Mouse (Mus musculus) heart, embryonic 10.5 days (tissue): Measurements from ENCODE around the gene Rhbdf2. TPM values are rescaled to one million over a fixed set of nuclear protein-coding genes. Genes with fewer than 3 reads are reported as not detected.

Experiments
- DNase-seq: peaks from one replicate; pipeline ENCODE4 v3.0.0-alpha.2; 2017; ENCODE audit warnings: low spot score
- H3K27ac ChIP-seq: fragments of 300-500 bp; sonication (generic); 2 replicates; pipeline ENCODE4 v1.5.1; 2016; ENCODE audit warnings: mild to moderate bottlenecking
- H3K27me3 ChIP-seq: fragments of 300-500 bp; sonication (generic); 2 replicates; pipeline ENCODE4 v1.6.1; 2016; ENCODE audit warnings: mild to moderate bottlenecking; ENCODE audit not compliant: poor library complexity, insufficient read depth, severe bottlenecking
- H3K36me3 ChIP-seq: fragments of 300-500 bp; sonication (generic); 2 replicates; pipeline ENCODE4 v1.6.1; 2016; ENCODE audit warnings: mild to moderate bottlenecking, moderate library complexity
- H3K4me1 ChIP-seq: fragments of 300-500 bp; sonication (generic); 2 replicates; pipeline ENCODE4 v1.6.1; 2016; ENCODE audit warnings: mild to moderate bottlenecking
- H3K4me3 ChIP-seq: fragments of 300-500 bp; sonication (generic); 2 replicates; pipeline ENCODE4 v1.5.1; 2016; ENCODE audit warnings: mild to moderate bottlenecking, moderate library complexity
- H3K9me3 ChIP-seq: fragments of 300-500 bp; sonication (generic); 2 replicates; pipeline ENCODE4 v1.6.1; 2016; ENCODE audit warnings: mild to moderate bottlenecking, moderate library complexity
- WGBS: fragments of 180-500 bp; shearing (Covaris S2); methylation state at CpG from one replicate; pipeline ENCODE4 v1.1.7; 2016; 5-methylcytosine and 5-hydroxymethylcytosine counted together
- polyA plus RNA-seq: library from polyadenylated mRNA; unstranded; fragments of >200 nt; fragmentation: Nextera tagmentation; extraction: Ambion mirVana; gene quantifications from 2 replicates; pipeline ENCODE4 v1.2.1, GENCODE M21; 2016

Gene Rhbdf2
- polyA plus RNA-seq, 1 experiment from 2014 or later, result 6.7 TPM

GRCm38 (mm10) chr11:116656348-116657191, 29.8 kb upstream of the Rhbdf2 start:
- no peaks in the 10 kb centered on the region for H3K9me3 ChIP-seq
- H3K27me3 ChIP-seq, result peaks cover 54% of the 10 kb centered on the region
- H3K27ac ChIP-seq, result peak overlapping the region; percentile 90
- H3K4me1 ChIP-seq, result peaks cover 73% of the 10 kb centered on the region
- WGBS, result 73% methylated on average over 16 of the region's 16 CpGs
- H3K36me3 ChIP-seq, result no peaks in the 10 kb centered on the region
- peak overlapping the region; percentile 54; the same call in 1 of the 2 replicates for H3K4me3 ChIP-seq
- DNase-seq, result no peak

GRCm38 (mm10) chr11:116654255-116654821, 27.5 kb upstream of the Rhbdf2 start, which contains the start of gene Cygb:
Gene Cygb, minus strand, starts transcription at chr11:116654313.
- H3K4me1 ChIP-seq, result peaks cover 60% of the 10 kb centered on the region

GRCm38 (mm10) chr11:116653709-116654221, 26.9 kb upstream of the Rhbdf2 start:
- Histone ChIP-seq H3K9me3 (no peaks in the 10 kb centered on the region), H3K36me3 (no peaks in the 10 kb centered on the region), H3K27me3 (peaks cover 67% of the 10 kb centered on the region), H3K4me1 (peaks cover 63% of the 10 kb centered on the region), H3K4me3 (peak overlapping the region; percentile 66), H3K27ac (peak overlapping the region; percentile 10)
- under 1% methylated on average over 45 of the region's 47 CpGs for WGBS
- DNase-seq, result no peak

More at GRCm38 (mm10) chr11:116654255-116654821, 27.5 kb upstream of the Rhbdf2 start, which contains the start of gene Cygb:
- H3K27me3 ChIP-seq, result peaks cover 61% of the 10 kb centered on the region
- DNase-seq, result no peak
- 3% methylated on average over 28 of the region's 28 CpGs for WGBS
- H3K27ac ChIP-seq, result peak within 1 kb of the TSS; percentile 10
- H3K36me3 ChIP-seq, result no peaks in the 10 kb centered on the region
- H3K9me3 ChIP-seq, result no peaks in the 10 kb centered on the region
- H3K4me3 ChIP-seq, result peak within 1 kb of the TSS; percentile 66

GRCm38 (mm10) chr11:116653234-116653633, 26.4 kb upstream of the Rhbdf2 start, which contains the start of gene Prcd:
Gene Prcd, plus strand, starts transcription at chr11:116653534.
- Histone ChIP-seq H3K36me3 (no peaks in the 10 kb centered on the region), H3K27ac (peak within 1 kb of the TSS; percentile 10), H3K4me3 (peak within 1 kb of the TSS; percentile 66), H3K9me3 (no peaks in the 10 kb centered on the region), H3K27me3 (peaks cover 68% of the 10 kb centered on the region), H3K4me1 (peaks cover 66% of the 10 kb centered on the region)
- WGBS, result 4% methylated on average over 10 of the region's 10 CpGs
- no peak for DNase-seq

- peaks cover 68% of the 10 kb centered on the region for H3K27me3 ChIP-seq
- no peaks in the 10 kb centered on the region for H3K36me3 ChIP-seq
- WGBS, result 62% methylated on average over 25 of the region's 25 CpGs
- H3K27ac ChIP-seq, result no peak overlapping the region
- no peak for DNase-seq
- peaks cover 66% of the 10 kb centered on the region for H3K4me1 ChIP-seq
- H3K9me3 ChIP-seq, result no peaks in the 10 kb centered on the region
- H3K4me3 ChIP-seq, result peak overlapping the region; percentile 20; the same call in 1 of the 2 replicates
These were observed 25.7 kb upstream of the Rhbdf2 start for GRCm38 (mm10) chr11:116652330-116653098.

- no peak overlapping the region for H3K4me3 ChIP-seq
- no peak overlapping the region for H3K27ac ChIP-seq
- H3K4me1 ChIP-seq, result peaks cover 66% of the 10 kb centered on the region
These were observed 24.5 kb upstream of the Rhbdf2 start for GRCm38 (mm10) chr11:116651339-116651738.

GRCm38 (mm10) chr11:116650811-116651210, 24.0 kb upstream of the Rhbdf2 start:
- 80% methylated on average over 8 of the region's 8 CpGs for WGBS
- DNase-seq, result no peak
- H3K27me3 ChIP-seq, result peaks cover 73% of the 10 kb centered on the region
- H3K27ac ChIP-seq, result no peak overlapping the region
- no peak overlapping the region for H3K4me3 ChIP-seq
- H3K4me1 ChIP-seq, result peaks cover 67% of the 10 kb centered on the region
- no peaks in the 10 kb centered on the region for H3K36me3 ChIP-seq
- H3K9me3 ChIP-seq, result no peaks in the 10 kb centered on the region

More at GRCm38 (mm10) chr11:116651339-116651738, 24.5 kb upstream of the Rhbdf2 start:
- WGBS, result 80% methylated on average over 8 of the region's 8 CpGs
- no peaks in the 10 kb centered on the region for H3K9me3 ChIP-seq
- H3K36me3 ChIP-seq, result no peaks in the 10 kb centered on the region
- peaks cover 68% of the 10 kb centered on the region for H3K27me3 ChIP-seq
- DNase-seq, result no peak

- no peaks in the 10 kb centered on the region for H3K9me3 ChIP-seq
- WGBS, result 84% methylated on average over 13 of the region's 13 CpGs
- H3K36me3 ChIP-seq, result no peaks in the 10 kb centered on the region
- peaks cover 72% of the 10 kb centered on the region for H3K27me3 ChIP-seq
- H3K27ac ChIP-seq, result peak overlapping the region; percentile 79; the same call in 1 of the 2 replicates
- no peak overlapping the region for H3K4me3 ChIP-seq
- no peak for DNase-seq
- peaks cover 71% of the 10 kb centered on the region for H3K4me1 ChIP-seq
These were observed 23.0 kb upstream of the Rhbdf2 start for GRCm38 (mm10) chr11:116649711-116650337.

GRCm38 (mm10) chr11:116648976-116649375, 22.2 kb upstream of the Rhbdf2 start:
- H3K4me3 ChIP-seq, result no peak overlapping the region
- no peak for DNase-seq
- no peaks in the 10 kb centered on the region for H3K36me3 ChIP-seq
- 66% methylated on average over 10 of the region's 10 CpGs for WGBS
- peak overlapping the region; percentile 79 for H3K27ac ChIP-seq
- H3K4me1 ChIP-seq, result peaks cover 71% of the 10 kb centered on the region
- H3K9me3 ChIP-seq, result no peaks in the 10 kb centered on the region
- peaks cover 72% of the 10 kb centered on the region for H3K27me3 ChIP-seq

GRCm38 (mm10) chr11:116648213-116648921, 21.5 kb upstream of the Rhbdf2 start:
- H3K4me1 ChIP-seq, result peaks cover 71% of the 10 kb centered on the region
- DNase-seq, result no peak
- no peak overlapping the region for H3K4me3 ChIP-seq
- H3K9me3 ChIP-seq, result no peaks in the 10 kb centered on the region
- peaks cover 71% of the 10 kb centered on the region for H3K27me3 ChIP-seq
- H3K36me3 ChIP-seq, result no peaks in the 10 kb centered on the region
- WGBS, result 61% methylated on average over 18 of the region's 18 CpGs
- peak overlapping the region; percentile 79 for H3K27ac ChIP-seq

- WGBS, result 38% methylated on average over 11 of the region's 11 CpGs
- H3K4me3 ChIP-seq, result peak overlapping the region; percentile 7; the same call in 1 of the 2 replicates
- no peak for DNase-seq
- H3K4me1 ChIP-seq, result peaks cover 69% of the 10 kb centered on the region
- H3K36me3 ChIP-seq, result no peaks in the 10 kb centered on the region
- H3K27ac ChIP-seq, result peak overlapping the region; percentile 79
- peaks cover 62% of the 10 kb centered on the region for H3K27me3 ChIP-seq
- no peaks in the 10 kb centered on the region for H3K9me3 ChIP-seq
These were observed 20.6 kb upstream of the Rhbdf2 start for GRCm38 (mm10) chr11:116647340-116647991.
